8 mouse cellular contexts compared by ENCODE assay signal in genomic region chr10:56106996-56107334, GRCm38 (mm10). TPM values are rescaled to one million over a fixed set of nuclear protein-coding genes. Genes with fewer than 3 reads are reported as not detected.
DNase-seq lines count a peak whose midpoint lies in the region; ATAC-seq and TF ChIP-seq lines count a peak whose summit lies in the region.

No protein-coding gene starts in this region.

- H3K4me3 ChIP-seq in kidney, embryonic 14.5 days (ENCODE audit: low read length): peak overlapping the region; percentile 29; the same call in 1 of the 2 replicates
- H3K4me3 ChIP-seq in embryonic facial prominence, embryonic 11.5 days (ENCODE audit: low read depth, low read length): no peak overlapping the region
- H3K4me3 ChIP-seq in hindbrain, postnatal 0 days (ENCODE audit: low read length): peak overlapping the region; percentile 24
- no peak overlapping the region for H3K4me3 ChIP-seq in midbrain, embryonic 13.5 days (replicated peaks)

- H3K36me3 ChIP-seq in kidney, embryonic 14.5 days (ENCODE audit: control insufficient read depth, insufficient read depth, low read length): no peaks in the 10 kb centered on the region
- no peaks in the 10 kb centered on the region for H3K36me3 ChIP-seq in embryonic facial prominence, embryonic 11.5 days (replicated peaks; ENCODE audit: control insufficient read depth, insufficient read depth, low read depth, low read length)
- H3K36me3 ChIP-seq in hindbrain, postnatal 0 days (ENCODE audit: insufficient read depth, low read length): no peaks in the 10 kb centered on the region
- H3K36me3 ChIP-seq in midbrain, embryonic 13.5 days: no peaks in the 10 kb centered on the region

- H3K9me3 ChIP-seq in kidney, embryonic 14.5 days (ENCODE audit: control insufficient read depth, low read length): no peaks in the 10 kb centered on the region
- H3K9me3 ChIP-seq in embryonic facial prominence, embryonic 11.5 days (replicated peaks; ENCODE audit: control insufficient read depth, low read length): no peaks in the 10 kb centered on the region
- H3K9me3 ChIP-seq in hindbrain, postnatal 0 days (ENCODE audit: low read length): no peaks in the 10 kb centered on the region
- no peaks in the 10 kb centered on the region for H3K9me3 ChIP-seq in midbrain, embryonic 13.5 days

- peak overlapping the region; percentile 35; the same call in 1 of the 2 replicates for H3K9ac ChIP-seq in kidney, embryonic 14.5 days (ENCODE audit: low read depth, low read length)
- H3K9ac ChIP-seq in embryonic facial prominence, embryonic 11.5 days (replicated peaks; ENCODE audit: low read length): peak overlapping the region; percentile 34; the same call in 1 of the 2 replicates
- peak overlapping the region; percentile 44; the same call in 1 of the 2 replicates for H3K9ac ChIP-seq in hindbrain, postnatal 0 days (replicated peaks; ENCODE audit: low read length)
- no peak overlapping the region for H3K9ac ChIP-seq in midbrain, embryonic 13.5 days (replicated peaks)

- H3K4me1 ChIP-seq in kidney, embryonic 14.5 days (ENCODE audit: control insufficient read depth, insufficient read depth, low read length): peaks cover 5% of the 10 kb centered on the region; the same call in 1 of the 2 replicates
- H3K4me1 ChIP-seq in embryonic facial prominence, embryonic 11.5 days (ENCODE audit: control insufficient read depth, insufficient read depth, low read length): no peaks in the 10 kb centered on the region
- H3K4me1 ChIP-seq in hindbrain, postnatal 0 days (ENCODE audit: insufficient read depth, low read length): no peaks in the 10 kb centered on the region
- H3K4me1 ChIP-seq in midbrain, embryonic 13.5 days (replicated peaks): no peaks in the 10 kb centered on the region

- ATAC-seq in kidney, embryonic 14.5 days (ENCODE audit: low FRiP score, low TSS enrichment): no peak
- peak; percentile 73; the same call in 1 of the 2 replicates for ATAC-seq in embryonic facial prominence, embryonic 11.5 days (replicated peaks; ENCODE audit: insufficient number of reproducible peaks, low FRiP score, low TSS enrichment, low read depth)
- no peak; the same call in 1 of the 2 replicates for ATAC-seq in hindbrain, postnatal 0 days
- ATAC-seq in midbrain, embryonic 13.5 days: peak; percentile 37; the same call in 1 of the 2 replicates

- 36% methylated on average over 1 of the region's 1 CpGs for WGBS in kidney, embryonic 14.5 days
- 26% methylated on average over 1 of the region's 1 CpGs for WGBS in embryonic facial prominence, embryonic 11.5 days
- 55% methylated on average over 1 of the region's 1 CpGs for WGBS in hindbrain, postnatal 0 days
- WGBS in midbrain, embryonic 13.5 days: 38% methylated on average over 1 of the region's 1 CpGs

- no peaks in the 10 kb centered on the region for H3K27me3 ChIP-seq in kidney, embryonic 14.5 days (ENCODE audit: control insufficient read depth, insufficient read depth, low read length)
- H3K27me3 ChIP-seq in embryonic facial prominence, embryonic 11.5 days (ENCODE audit: control insufficient read depth, insufficient read depth, low read length): no peaks in the 10 kb centered on the region
- no peaks in the 10 kb centered on the region for H3K27me3 ChIP-seq in hindbrain, postnatal 0 days (ENCODE audit: insufficient read depth, low read length)
- H3K27me3 ChIP-seq in midbrain, embryonic 13.5 days: no peaks in the 10 kb centered on the region

- DNase-seq in kidney, adult 11 months: no peak
- DNase-seq in embryonic facial prominence, embryonic 11.5 days (ENCODE audit: low spot score): no peak
- no peak for DNase-seq in hindbrain, postnatal 0 days (ENCODE audit: low spot score)
- DNase-seq in thymus, postnatal 25 days: no peak
- DNase-seq in adrenal gland, adult 2 months: no peak
- DNase-seq in left cerebral cortex, postnatal 4 days: no peak

- TF ChIP-seq CTCF in hindbrain, postnatal 0 days (IDR thresholded peaks at IDR 0.05; ENCODE audit: low read depth): no peak

- H3K27ac ChIP-seq in kidney, embryonic 14.5 days (ENCODE audit: low read depth, low read length): 0 out of 2 replicates have a peak overlapping the region, but pooled peaks have one; percentile 43
- no peak overlapping the region for H3K27ac ChIP-seq in embryonic facial prominence, embryonic 11.5 days (replicated peaks; ENCODE audit: low read depth, low read length)
- H3K27ac ChIP-seq in hindbrain, postnatal 0 days: peak overlapping the region; percentile 56
- H3K27ac ChIP-seq in midbrain, embryonic 13.5 days: no peak overlapping the region

- H3K4me2 ChIP-seq in kidney, embryonic 14.5 days (replicated peaks; ENCODE audit: low read depth, low read length): peak overlapping the region; percentile 39
- peak overlapping the region; percentile 13 for H3K4me2 ChIP-seq in embryonic facial prominence, embryonic 11.5 days (ENCODE audit: low read depth, low read length)
- peak overlapping the region; percentile 47 for H3K4me2 ChIP-seq in hindbrain, postnatal 0 days (ENCODE audit: low read depth, low read length)
- H3K4me2 ChIP-seq in midbrain, embryonic 13.5 days (replicated peaks): peak overlapping the region; percentile 30

- intact Hi-C loops in left cerebral cortex, postnatal 4 days (cut with DNase I): no loop called here

RNA-seq across cellular contexts. Expression of gene Msl3l2, which starts 0.2 kb away (rescaled TPM):
- polyA plus RNA-seq in kidney, embryonic 14.5 days (2014; fragmentation: Nextera tagmentation; extraction: Ambion mirVana): 8.0 and 9.0 TPM in 2 replicates
- polyA plus RNA-seq in embryonic facial prominence, embryonic 11.5 days (2014; fragmentation: Nextera tagmentation; extraction: Ambion mirVana): 7.6 and 7.7 TPM in 2 replicates
- 8.8 and 18.0 TPM in 2 replicates for total RNA-seq in hindbrain, postnatal 0 days (2014; rRNA removed)
- polyA plus RNA-seq in hindbrain, postnatal 0 days (2015; fragmentation: Nextera tagmentation; extraction: Ambion mirVana): 11.2 and 12.2 TPM in 2 replicates
- 9.6 and 10.1 TPM in 2 replicates for polyA plus RNA-seq in midbrain, embryonic 13.5 days (2015; fragmentation: Nextera tagmentation; extraction: Ambion mirVana)
- 10 to 100 TPM in 1 of 2 experiments, 1 to 10 TPM in 1; 4.6 to 10.6 TPM for total RNA-seq in adrenal gland, adult 2 months (2021)
- 8.9 and 11.1 TPM in 2 replicates for polyA plus RNA-seq in adrenal gland, adult 2 months (2012; rRNA removed)
- total RNA-seq in left cerebral cortex, postnatal 4 days (2021): 10 to 100 TPM; 12.2 to 14.9 TPM

Comparison
In these comparisons a context has a peak if more than half of its experiments do, and no peak if none do; other contexts are left out.
1. ATAC-seq: peak in embryonic facial prominence, embryonic 11.5 days (single experiment) and midbrain, embryonic 13.5 days (single experiment); none in kidney, embryonic 14.5 days (single experiment) and hindbrain, postnatal 0 days (single experiment).
2. H3K27ac ChIP-seq: peak in kidney, embryonic 14.5 days (single experiment) and hindbrain, postnatal 0 days (single experiment); none in embryonic facial prominence, embryonic 11.5 days (single experiment) and midbrain, embryonic 13.5 days (single experiment).
3. H3K4me3 ChIP-seq: peak in kidney, embryonic 14.5 days (single experiment) and hindbrain, postnatal 0 days (single experiment); none in embryonic facial prominence, embryonic 11.5 days (single experiment) and midbrain, embryonic 13.5 days (single experiment).
4. Peak in every context shown above with its lines, with median percentiles within 50 percentile points of each other: H3K4me2 ChIP-seq.